In the genomic region with DNA sequence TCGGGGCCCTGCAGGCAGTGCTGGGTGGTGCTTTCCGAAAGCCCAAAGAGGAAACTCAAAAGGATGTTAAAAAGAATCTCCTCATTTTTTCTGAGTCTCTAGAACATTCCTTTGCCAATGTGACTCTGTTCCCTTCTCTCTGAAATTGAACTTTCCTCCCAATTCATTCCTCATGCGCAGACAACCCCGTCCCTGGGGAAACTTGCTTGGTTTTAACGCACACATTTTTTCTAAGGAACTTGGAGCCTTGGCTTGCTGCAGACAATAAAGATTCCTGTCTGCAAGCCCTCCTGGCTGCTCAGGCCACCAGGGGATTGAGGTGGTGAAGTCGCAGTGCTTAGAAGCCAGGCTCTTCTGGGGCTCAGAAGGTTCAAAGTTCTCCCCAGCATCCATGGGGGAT, we compare ENCODE assay signal across 14 mouse cellular contexts.
DNase-seq lines count a peak whose midpoint lies in the region; ATAC-seq and TF ChIP-seq lines count a peak whose summit lies in the region.
"Had no signal": no experiment of that assay in that cellular context is flagged by ENCODE, and none has a peak within 500 bp of the region (broad histone marks: within the 10 kb centered on the region; RNA-seq: fewer than 3 reads in every experiment).

No protein-coding gene starts in this region.

- H3K4me1 ChIP-seq in heart, postnatal 0 days (ENCODE audit: control insufficient read depth, insufficient read depth) = peaks cover 7% of the 10 kb centered on the region; the same call in 1 of the 2 replicates
- peaks cover 28% of the 10 kb centered on the region for H3K4me1 ChIP-seq in midbrain, embryonic 13.5 days (replicated peaks)
- H3K4me1 ChIP-seq in midbrain, postnatal 0 days (ENCODE audit: insufficient read depth, low read length) = 0 out of 2 replicates have a peak, but pooled peaks cover 8% of the 10 kb centered on the region
- peaks cover 17% of the 10 kb centered on the region for H3K4me1 ChIP-seq in forebrain, embryonic 14.5 days (ENCODE audit: control insufficient read depth, insufficient read depth, low read length)
- peaks cover 13% of the 10 kb centered on the region; the same call in 1 of the 2 replicates for H3K4me1 ChIP-seq in stomach, embryonic 16.5 days (ENCODE audit: control insufficient read depth, insufficient read depth, low read length)
- H3K4me1 ChIP-seq: liver, embryonic 13.5 days had no signal

- no peaks in the 10 kb centered on the region for H3K36me3 ChIP-seq in heart, postnatal 0 days (replicated peaks; ENCODE audit: control insufficient read depth, insufficient read depth, low read length)
- H3K36me3 ChIP-seq in midbrain, embryonic 13.5 days = no peaks in the 10 kb centered on the region
- H3K36me3 ChIP-seq in midbrain, postnatal 0 days (ENCODE audit: insufficient read depth, low read length) = no peaks in the 10 kb centered on the region
- no peaks in the 10 kb centered on the region for H3K36me3 ChIP-seq in forebrain, embryonic 14.5 days (ENCODE audit: control insufficient read depth, insufficient read depth, low read length)
- no peaks in the 10 kb centered on the region for H3K36me3 ChIP-seq in stomach, embryonic 16.5 days (ENCODE audit: control insufficient read depth, insufficient read depth, low read length)
- H3K36me3 ChIP-seq: liver, embryonic 13.5 days; midbrain, embryonic 12.5 days had no signal

- H3K27me3 ChIP-seq in heart, postnatal 0 days (ENCODE audit: control insufficient read depth, insufficient read depth, low read length) = no peaks in the 10 kb centered on the region
- H3K27me3 ChIP-seq in midbrain, embryonic 13.5 days = no peaks in the 10 kb centered on the region
- no peaks in the 10 kb centered on the region for H3K27me3 ChIP-seq in midbrain, postnatal 0 days (ENCODE audit: insufficient read depth, low read length)
- no peaks in the 10 kb centered on the region for H3K27me3 ChIP-seq in forebrain, embryonic 14.5 days (replicated peaks; ENCODE audit: control insufficient read depth, insufficient read depth, low read length)
- H3K27me3 ChIP-seq in stomach, embryonic 16.5 days (ENCODE audit: control insufficient read depth, insufficient read depth, low read length) = no peaks in the 10 kb centered on the region
- H3K27me3 ChIP-seq: liver, embryonic 13.5 days; midbrain, embryonic 12.5 days had no signal

- ATAC-seq in heart, postnatal 0 days (ENCODE audit: insufficient read depth, low read depth) = no peak
- no peak for ATAC-seq in midbrain, embryonic 13.5 days
- ATAC-seq in midbrain, postnatal 0 days (ENCODE audit: low FRiP score) = no peak
- no peak for ATAC-seq in forebrain, embryonic 14.5 days
- ATAC-seq in stomach, embryonic 16.5 days (ENCODE audit: insufficient read depth, low FRiP score) = no peak
- ATAC-seq: activated CD4-positive, CD25-positive, alpha-beta regulatory T cell, adult 4 months had no signal

- 59% methylated on average over 6 of the region's 6 CpGs for WGBS in heart, postnatal 0 days
- 57% methylated on average over 6 of the region's 6 CpGs for WGBS in midbrain, embryonic 13.5 days
- 42% methylated on average over 6 of the region's 6 CpGs for WGBS in midbrain, postnatal 0 days
- 54% methylated on average over 6 of the region's 6 CpGs for WGBS in forebrain, embryonic 14.5 days
- 46% methylated on average over 6 of the region's 6 CpGs for WGBS in stomach, embryonic 16.5 days

- H3K9ac ChIP-seq in heart, postnatal 0 days (replicated peaks; ENCODE audit: low read depth, low read length) = no peak overlapping the region
- H3K9ac ChIP-seq in midbrain, embryonic 13.5 days (replicated peaks) = no peak overlapping the region
- H3K9ac ChIP-seq in midbrain, postnatal 0 days (replicated peaks; ENCODE audit: low read length, poor library complexity, severe bottlenecking) = no peak overlapping the region
- no peak overlapping the region for H3K9ac ChIP-seq in forebrain, embryonic 14.5 days (ENCODE audit: low read length)
- peak overlapping the region; percentile 23; the same call in 1 of the 2 replicates for H3K9ac ChIP-seq in stomach, embryonic 16.5 days (ENCODE audit: low read length)
- H3K9ac ChIP-seq: liver, embryonic 13.5 days had no signal

- no peak overlapping the region for H3K4me2 ChIP-seq in heart, postnatal 0 days (ENCODE audit: low read depth, low read length)
- no peak overlapping the region for H3K4me2 ChIP-seq in midbrain, embryonic 13.5 days (replicated peaks)
- H3K4me2 ChIP-seq in midbrain, postnatal 0 days (ENCODE audit: low read depth, low read length, poor library complexity, severe bottlenecking) = no peak overlapping the region
- no peak overlapping the region for H3K4me2 ChIP-seq in forebrain, embryonic 14.5 days (ENCODE audit: low read length)
- no peak overlapping the region for H3K4me2 ChIP-seq in stomach, embryonic 16.5 days (ENCODE audit: low read depth, low read length)
- H3K4me2 ChIP-seq: liver, embryonic 13.5 days; midbrain, embryonic 12.5 days had no signal

- no peak overlapping the region for H3K4me3 ChIP-seq in heart, postnatal 0 days (ENCODE audit: low read depth, low read length)
- H3K4me3 ChIP-seq in midbrain, embryonic 13.5 days (replicated peaks) = no peak overlapping the region
- no peak overlapping the region for H3K4me3 ChIP-seq in midbrain, postnatal 0 days (ENCODE audit: low read depth, low read length)
- no peak overlapping the region for H3K4me3 ChIP-seq in forebrain, embryonic 14.5 days (ENCODE audit: low read depth, low read length)
- H3K4me3 ChIP-seq in stomach, embryonic 16.5 days (replicated peaks; ENCODE audit: low read length) = no peak overlapping the region
- H3K4me3 ChIP-seq: erythroblast, embryonic 14.5 days; liver, embryonic 13.5 days; midbrain, embryonic 12.5 days had no signal

- no peak for TF ChIP-seq CTCF in heart, postnatal 0 days (IDR thresholded peaks at IDR 0.05; ENCODE audit: low read depth)
- no peak for TF ChIP-seq CTCF in midbrain, postnatal 0 days (IDR thresholded peaks at IDR 0.05)

- H3K9me3 ChIP-seq in heart, postnatal 0 days (replicated peaks; ENCODE audit: control insufficient read depth, low read length) = no peaks in the 10 kb centered on the region
- H3K9me3 ChIP-seq in midbrain, embryonic 13.5 days = no peaks in the 10 kb centered on the region
- no peaks in the 10 kb centered on the region for H3K9me3 ChIP-seq in midbrain, postnatal 0 days (ENCODE audit: low read length)
- H3K9me3 ChIP-seq in forebrain, embryonic 14.5 days (replicated peaks; ENCODE audit: control insufficient read depth, low read length) = no peaks in the 10 kb centered on the region
- H3K9me3 ChIP-seq in stomach, embryonic 16.5 days (replicated peaks; ENCODE audit: control insufficient read depth, low read length) = no peaks in the 10 kb centered on the region
- H3K9me3 ChIP-seq: liver, embryonic 13.5 days; midbrain, embryonic 12.5 days had no signal

- TF ChIP-seq EP300 in heart, postnatal 0 days (IDR thresholded peaks at IDR 0.05; ENCODE audit: low read depth) = no peak

- intact Hi-C loops in heart, postnatal 25 days (cut with DNase I) = no loop called here

- DNase-seq in heart, postnatal 0 days (ENCODE audit: low spot score) = peak; percentile 34
- DNase-seq in heart, postnatal 25 days (ENCODE audit: low spot score) = no peak
- no peak for DNase-seq in midbrain, postnatal 0 days (ENCODE audit: low spot score)
- DNase-seq in forebrain, embryonic 14.5 days (ENCODE audit: low spot score) = no peak
- DNase-seq in thymus, postnatal 0 days (ENCODE audit: low spot score) = no peak
- DNase-seq: layer of hippocampus, adult 9-11 months; liver, embryonic 13.5 days; spleen, adult 18-20 months; thymus, postnatal 25 days had no signal

- no peak overlapping the region for H3K27ac ChIP-seq in heart, postnatal 0 days (ENCODE audit: low read depth)
- H3K27ac ChIP-seq in midbrain, embryonic 13.5 days = 0 out of 2 replicates have a peak overlapping the region, but pooled peaks have one; percentile 35
- no peak overlapping the region for H3K27ac ChIP-seq in midbrain, postnatal 0 days (ENCODE audit: low read depth, low read length)
- H3K27ac ChIP-seq in forebrain, embryonic 14.5 days (ENCODE audit: low read depth, low read length) = peak overlapping the region; percentile 48; the same call in 1 of the 2 replicates
- peak overlapping the region; percentile 76 for H3K27ac ChIP-seq in stomach, embryonic 16.5 days (ENCODE audit: low read length)
- H3K27ac ChIP-seq: liver, embryonic 13.5 days had no signal

Comparison
In these comparisons a context has a peak if more than half of its experiments do, and no peak if none do; other contexts are left out.
1. H3K27ac ChIP-seq: peak in midbrain, embryonic 13.5 days (single experiment), forebrain, embryonic 14.5 days (single experiment) and stomach, embryonic 16.5 days (single experiment); none in heart, postnatal 0 days (single experiment) and midbrain, postnatal 0 days (single experiment).